Mouse (Mus musculus): ENCODE results near the gene Usp30. TPM values are rescaled to one million over a fixed set of nuclear protein-coding genes. Genes with fewer than 3 reads are reported as not detected.
A peak's percentile ranks its signal among the peaks of the same experiment; 100 is the strongest.

The Usp30 gene
- polyA plus RNA-seq, 2 experiments, result 2.0 to 3.9 TPM

GRCm38 (mm10) chr5:114101873-114102272 lies 36.6 kb downstream of the Usp30 start:
- H3K4me1 ChIP-seq (replicated peaks; ENCODE audit: control insufficient read depth in 2 of 2, insufficient read depth in 2 of 2, low read length in 1 of 2), result peaks cover 0 to 9% of the 10 kb centered on the region in 2 experiments; a peak in 3 of 4 replicates
- 78% methylated on average over 4 of the region's 4 CpGs for WGBS (ENCODE audit: insufficient replicate concordance)
- no peak overlapping the region for H3K4me3 ChIP-seq (ENCODE audit: insufficient read depth in 1 of 2, low read depth in 2 of 2, low read length in 2 of 2)
- no peaks in the 10 kb centered on the region for H3K9me3 ChIP-seq (ENCODE audit: control insufficient read depth, low read length)
- ATAC-seq (ENCODE audit: insufficient read depth), result no peak
- H3K4me2 ChIP-seq (ENCODE audit: low read depth), result no peak overlapping the region
- H3K36me3 ChIP-seq (replicated peaks; ENCODE audit: control insufficient read depth, insufficient read depth, low read depth), result no peaks in the 10 kb centered on the region
- no peaks in the 10 kb centered on the region; the same call in 1 of the 2 replicates for H3K27me3 ChIP-seq (ENCODE audit: control insufficient read depth, insufficient read depth, low read length)
- no peak for TF ChIP-seq CTCF (IDR thresholded peaks at IDR 0.05; ENCODE audit: low read depth)
- no peak for TF ChIP-seq EP300 (IDR thresholded peaks at IDR 0.05; ENCODE audit: low read depth)
- no peak overlapping the region for H3K9ac ChIP-seq (replicated peaks)
- no peak overlapping the region for H3K27ac ChIP-seq
- DNase-seq (ENCODE audit: low read depth in 3 of 3, low spot score in 3 of 3), result no peak

- Histone ChIP-seq H3K4me1 (replicated peaks; ENCODE audit: control insufficient read depth in 2 of 2, insufficient read depth in 2 of 2, low read length in 1 of 2) (peaks cover 0 to 9% of the 10 kb centered on the region in 2 experiments; a peak in 3 of 4 replicates), H3K4me3 (ENCODE audit: insufficient read depth in 1 of 2, low read depth in 2 of 2, low read length in 2 of 2) (no peak overlapping the region), H3K36me3 (replicated peaks; ENCODE audit: control insufficient read depth, insufficient read depth, low read depth) (no peaks in the 10 kb centered on the region), H3K9ac (replicated peaks) (no peak overlapping the region), H3K27me3 (ENCODE audit: control insufficient read depth, insufficient read depth, low read length) (no peaks in the 10 kb centered on the region; the same call in 1 of the 2 replicates), H3K27ac (no peak overlapping the region), H3K9me3 (ENCODE audit: control insufficient read depth, low read length) (no peaks in the 10 kb centered on the region), H3K4me2 (ENCODE audit: low read depth) (no peak overlapping the region)
- DNase-seq (ENCODE audit: low read depth in 3 of 3, low spot score in 3 of 3) (no peak), ATAC-seq (ENCODE audit: insufficient read depth) (no peak)
- 25% methylated on average over 1 of the region's 1 CpGs for WGBS (ENCODE audit: insufficient replicate concordance)
- TF ChIP-seq EP300 (IDR thresholded peaks at IDR 0.05; ENCODE audit: low read depth), result no peak
- no peak for TF ChIP-seq CTCF (IDR thresholded peaks at IDR 0.05; ENCODE audit: low read depth)
Measured at GRCm38 (mm10) chr5:114102807-114103206, 37.5 kb downstream of the Usp30 start.

- H3K9me3 ChIP-seq (ENCODE audit: control insufficient read depth, low read length), result no peaks in the 10 kb centered on the region
Measured at GRCm38 (mm10) chr5:114106391-114106935, 41.2 kb downstream of the Usp30 start.

GRCm38 (mm10) chr5:114113334-114113733 lies 48.1 kb downstream of the Usp30 start:
- DNase-seq (ENCODE audit: low read depth in 3 of 3, low spot score in 3 of 3) (no peak), ATAC-seq (ENCODE audit: insufficient read depth) (no peak)
- no peak for TF ChIP-seq EP300 (IDR thresholded peaks at IDR 0.05; ENCODE audit: low read depth)
- TF ChIP-seq CTCF (IDR thresholded peaks at IDR 0.05; ENCODE audit: low read depth), result peak; percentile 53
- Histone ChIP-seq H3K9ac (replicated peaks) (no peak overlapping the region), H3K27me3 (ENCODE audit: control insufficient read depth, insufficient read depth, low read length) (no peaks in the 10 kb centered on the region), H3K9me3 (ENCODE audit: control insufficient read depth, low read length) (no peaks in the 10 kb centered on the region), H3K27ac (no peak overlapping the region), H3K4me3 (ENCODE audit: insufficient read depth in 1 of 2, low read depth in 2 of 2, low read length in 2 of 2) (no peak overlapping the region), H3K4me1 (replicated peaks; ENCODE audit: control insufficient read depth in 2 of 2, insufficient read depth in 2 of 2, low read length in 1 of 2) (no peaks in the 10 kb centered on the region), H3K36me3 (replicated peaks; ENCODE audit: control insufficient read depth, insufficient read depth, low read depth) (no peaks in the 10 kb centered on the region; the same call in 1 of the 2 replicates), H3K4me2 (ENCODE audit: low read depth) (no peak overlapping the region)
- WGBS (ENCODE audit: insufficient replicate concordance), result 80% methylated on average over 6 of the region's 6 CpGs

More at GRCm38 (mm10) chr5:114106391-114106935, 41.2 kb downstream of the Usp30 start:
- no peak overlapping the region for H3K4me2 ChIP-seq (ENCODE audit: low read depth)
- DNase-seq (ENCODE audit: low read depth in 3 of 3, low spot score in 3 of 3) (no peak), ATAC-seq (ENCODE audit: insufficient read depth) (no peak)
- H3K36me3 ChIP-seq (replicated peaks; ENCODE audit: control insufficient read depth, insufficient read depth, low read depth), result no peaks in the 10 kb centered on the region; the same call in 1 of the 2 replicates
- H3K4me1 ChIP-seq (replicated peaks; ENCODE audit: control insufficient read depth in 2 of 2, insufficient read depth in 2 of 2, low read length in 1 of 2), result no peaks in the 10 kb centered on the region
- H3K27ac ChIP-seq, result no peak overlapping the region
- no peak overlapping the region for H3K9ac ChIP-seq (replicated peaks)
- no peak overlapping the region for H3K4me3 ChIP-seq (ENCODE audit: insufficient read depth in 1 of 2, low read depth in 2 of 2, low read length in 2 of 2)
- TF ChIP-seq CTCF (IDR thresholded peaks at IDR 0.05; ENCODE audit: low read depth), result no peak
- TF ChIP-seq EP300 (IDR thresholded peaks at IDR 0.05; ENCODE audit: low read depth), result no peak
- 71% methylated on average over 13 of the region's 16 CpGs for WGBS (ENCODE audit: insufficient replicate concordance)
- no peaks in the 10 kb centered on the region for H3K27me3 ChIP-seq (ENCODE audit: control insufficient read depth, insufficient read depth, low read length)

- H3K4me2 ChIP-seq (ENCODE audit: low read depth), result no peak overlapping the region
- H3K9me3 ChIP-seq (ENCODE audit: control insufficient read depth, low read length), result no peaks in the 10 kb centered on the region
- 64% methylated on average over 5 of the region's 5 CpGs for WGBS (ENCODE audit: insufficient replicate concordance)
- H3K27ac ChIP-seq, result no peak overlapping the region
- no peaks in the 10 kb centered on the region for H3K4me1 ChIP-seq (replicated peaks; ENCODE audit: control insufficient read depth in 2 of 2, insufficient read depth in 2 of 2, low read length in 1 of 2)
- TF ChIP-seq EP300 (IDR thresholded peaks at IDR 0.05; ENCODE audit: low read depth), result no peak
- TF ChIP-seq CTCF (IDR thresholded peaks at IDR 0.05; ENCODE audit: low read depth), result no peak
- H3K27me3 ChIP-seq (ENCODE audit: control insufficient read depth, insufficient read depth, low read length), result no peaks in the 10 kb centered on the region
- DNase-seq (ENCODE audit: low read depth in 3 of 3, low spot score in 3 of 3), result no peak
- H3K4me3 ChIP-seq (ENCODE audit: insufficient read depth in 1 of 2, low read depth in 2 of 2, low read length in 2 of 2), result no peak overlapping the region
- H3K9ac ChIP-seq (replicated peaks), result no peak overlapping the region
- no peaks in the 10 kb centered on the region; the same call in 1 of the 2 replicates for H3K36me3 ChIP-seq (replicated peaks; ENCODE audit: control insufficient read depth, insufficient read depth, low read depth)
- no peak for ATAC-seq (ENCODE audit: insufficient read depth)
Measured at GRCm38 (mm10) chr5:114115030-114115429, 49.8 kb downstream of the Usp30 start.

All from liver, embryonic 14.5 days (tissue).